In genomic region chr4:22482118-22482517, GRCm38 (mm10) we compare ENCODE assay signal across 16 mouse cellular contexts. TPM values are rescaled to one million over a fixed set of nuclear protein-coding genes. Genes with fewer than 3 reads are reported as not detected.
A peak's percentile ranks its signal among the peaks of the same experiment; 100 is the strongest.
DNase-seq lines count a peak whose midpoint lies in the region; ATAC-seq lines count a peak whose summit lies in the region.
"Had no signal": no experiment of that assay in that cellular context is flagged by ENCODE, and none has a peak within 500 bp of the region (broad histone marks: within the 10 kb centered on the region; RNA-seq: fewer than 3 reads in every experiment).

No protein-coding gene starts in this region.

- H3K27ac ChIP-seq in forebrain, embryonic 13.5 days = no peak overlapping the region
- H3K27ac ChIP-seq in hindbrain, embryonic 11.5 days (ENCODE audit: low read depth, low read length) = peak overlapping the region; percentile 94
- H3K27ac ChIP-seq in midbrain, embryonic 12.5 days (replicated peaks) = peak overlapping the region; percentile 98
- H3K27ac ChIP-seq in neural tube, embryonic 15.5 days (replicated peaks) = no peak overlapping the region

- peak; percentile 25 for DNase-seq in hindbrain, embryonic 11.5 days (ENCODE audit: low spot score)
- no peak for DNase-seq in cerebellum, adult 18-20 months
- no peak for DNase-seq in spleen, adult 18-20 months
- DNase-seq: adrenal gland, postnatal 10 days; cerebellum, adult 9-10 months; lung, postnatal 14 days; right cerebral cortex, postnatal 25 days had no signal

- no peaks in the 10 kb centered on the region for H3K9me3 ChIP-seq in forebrain, embryonic 13.5 days (replicated peaks)
- H3K9me3 ChIP-seq in hindbrain, embryonic 11.5 days (ENCODE audit: control insufficient read depth, low read length) = no peaks in the 10 kb centered on the region
- H3K9me3 ChIP-seq in midbrain, embryonic 12.5 days = no peaks in the 10 kb centered on the region
- H3K9me3 ChIP-seq in neural tube, embryonic 15.5 days (replicated peaks) = no peaks in the 10 kb centered on the region

- peak overlapping the region; percentile 36 for H3K4me3 ChIP-seq in forebrain, embryonic 13.5 days
- H3K4me3 ChIP-seq in hindbrain, embryonic 11.5 days (ENCODE audit: low read depth, low read length) = peak overlapping the region; percentile 49
- H3K4me3 ChIP-seq in midbrain, embryonic 12.5 days = peak overlapping the region; percentile 74
- no peak overlapping the region; the same call in 1 of the 2 replicates for H3K4me3 ChIP-seq in neural tube, embryonic 15.5 days (replicated peaks)
- H3K4me3 ChIP-seq: erythroblast, embryonic 14.5 days had no signal

- ATAC-seq in forebrain, embryonic 13.5 days = no peak
- ATAC-seq in hindbrain, embryonic 11.5 days (ENCODE audit: low FRiP score) = no peak
- no peak for ATAC-seq in midbrain, embryonic 12.5 days (ENCODE audit: low FRiP score, low read depth)
- no peak for ATAC-seq in neural tube, embryonic 15.5 days (ENCODE audit: low FRiP score)
- ATAC-seq in activated CD4-positive, CD25-positive, alpha-beta regulatory T cell, adult 4 months = no peak
- ATAC-seq: CD4-positive, CD25-positive, alpha-beta regulatory T cell, adult 4 months had no signal

- WGBS in forebrain, embryonic 13.5 days = 55% methylated on average over 2 of the region's 2 CpGs
- 20% methylated on average over 2 of the region's 2 CpGs for WGBS in hindbrain, embryonic 11.5 days
- 12% methylated on average over 2 of the region's 2 CpGs for WGBS in midbrain, embryonic 12.5 days
- 29% methylated on average over 2 of the region's 2 CpGs for WGBS in neural tube, embryonic 15.5 days

- no peaks in the 10 kb centered on the region for H3K36me3 ChIP-seq in forebrain, embryonic 13.5 days (ENCODE audit: poor library complexity, severe bottlenecking)
- H3K36me3 ChIP-seq in hindbrain, embryonic 11.5 days (ENCODE audit: control insufficient read depth, insufficient read depth, low read length) = no peaks in the 10 kb centered on the region
- no peaks in the 10 kb centered on the region for H3K36me3 ChIP-seq in midbrain, embryonic 12.5 days
- no peaks in the 10 kb centered on the region for H3K36me3 ChIP-seq in neural tube, embryonic 15.5 days

- peak overlapping the region; percentile 39; the same call in 1 of the 2 replicates for H3K9ac ChIP-seq in forebrain, embryonic 13.5 days
- H3K9ac ChIP-seq in hindbrain, embryonic 11.5 days (ENCODE audit: low read depth, low read length) = peak overlapping the region; percentile 79; the same call in 1 of the 2 replicates
- peak overlapping the region; percentile 80 for H3K9ac ChIP-seq in midbrain, embryonic 12.5 days (replicated peaks)
- H3K9ac ChIP-seq in neural tube, embryonic 15.5 days (replicated peaks) = no peak overlapping the region

- peaks cover 5% of the 10 kb centered on the region; the same call in 1 of the 2 replicates for H3K27me3 ChIP-seq in forebrain, embryonic 13.5 days
- H3K27me3 ChIP-seq in hindbrain, embryonic 11.5 days (ENCODE audit: control insufficient read depth, insufficient read depth, low read length) = 0 out of 2 replicates have a peak, but pooled peaks cover 2% of the 10 kb centered on the region
- H3K27me3 ChIP-seq in midbrain, embryonic 12.5 days = no peaks in the 10 kb centered on the region
- no peaks in the 10 kb centered on the region for H3K27me3 ChIP-seq in neural tube, embryonic 15.5 days (replicated peaks)

- peak overlapping the region; percentile 69 for H3K4me2 ChIP-seq in forebrain, embryonic 13.5 days
- peak overlapping the region; percentile 85 for H3K4me2 ChIP-seq in hindbrain, embryonic 11.5 days (replicated peaks; ENCODE audit: low read depth, low read length)
- H3K4me2 ChIP-seq in midbrain, embryonic 12.5 days (replicated peaks) = peak overlapping the region; percentile 77
- H3K4me2 ChIP-seq in neural tube, embryonic 15.5 days = peak overlapping the region; percentile 73

- peaks cover 44% of the 10 kb centered on the region for H3K4me1 ChIP-seq in forebrain, embryonic 13.5 days
- 0 out of 2 replicates have a peak, but pooled peaks cover 3% of the 10 kb centered on the region for H3K4me1 ChIP-seq in hindbrain, embryonic 11.5 days (replicated peaks; ENCODE audit: control insufficient read depth, insufficient read depth, low read length)
- H3K4me1 ChIP-seq in midbrain, embryonic 12.5 days = peaks cover 22% of the 10 kb centered on the region
- H3K4me1 ChIP-seq in neural tube, embryonic 15.5 days = peaks cover 43% of the 10 kb centered on the region

RNA-seq across cellular contexts. Expression of gene Pou3f2, which starts 6.0 kb away (rescaled TPM):
- 38.3 and 44.0 TPM in 2 replicates for polyA plus RNA-seq in forebrain, embryonic 13.5 days (2015; fragmentation: Nextera tagmentation; extraction: Ambion mirVana)
- 44.5 and 64.1 TPM in 2 replicates for polyA plus RNA-seq in hindbrain, embryonic 11.5 days (2014; fragmentation: Nextera tagmentation; extraction: Ambion mirVana)
- polyA plus RNA-seq in midbrain, embryonic 12.5 days (2016; fragmentation: Nextera tagmentation; extraction: Ambion mirVana) = 79.8 and 91.9 TPM in 2 replicates
- 11.8 and 14.3 TPM in 2 replicates for polyA plus RNA-seq in neural tube, embryonic 15.5 days (2015; fragmentation: Nextera tagmentation; extraction: Ambion mirVana)
- under 1 TPM in 1 of 2 experiments, not detected in 1; 0.17 TPM for polyA plus RNA-seq in activated CD4-positive, CD25-positive, alpha-beta regulatory T cell, adult 4 months (2017; shearing (Covaris generic))
- polyA plus RNA-seq: erythroblast, embryonic 14.5 days; gonadal fat pad, adult 2 months; kidney, embryonic 14.5 days; liver, embryonic 16.5 days had no signal

Comparison
In these comparisons a context has a peak if more than half of its experiments do, and no peak if none do; other contexts are left out.
1. H3K27ac ChIP-seq: peak in hindbrain, embryonic 11.5 days (single experiment) and midbrain, embryonic 12.5 days (single experiment); none in forebrain, embryonic 13.5 days (single experiment) and neural tube, embryonic 15.5 days (single experiment).
2. RNA of gene Pou3f2, which starts 6.0 kb away (polyA plus RNA-seq): 79.8 to 91.9 TPM in midbrain, embryonic 12.5 days, 44.5 to 64.1 TPM in hindbrain, embryonic 11.5 days, 38.3 to 44.0 TPM in forebrain, embryonic 13.5 days and 11.8 to 14.3 TPM in neural tube, embryonic 15.5 days; 0.17 TPM in activated CD4-positive, CD25-positive, alpha-beta regulatory T cell, adult 4 months; every median in the first group is over 10 times any median in the second.
3. Peak in every context shown above with its lines, with median percentiles within 50 percentile points of each other: H3K4me2 ChIP-seq.